ENCODE assay signal across 19 mouse cellular contexts in the genomic region with DNA sequence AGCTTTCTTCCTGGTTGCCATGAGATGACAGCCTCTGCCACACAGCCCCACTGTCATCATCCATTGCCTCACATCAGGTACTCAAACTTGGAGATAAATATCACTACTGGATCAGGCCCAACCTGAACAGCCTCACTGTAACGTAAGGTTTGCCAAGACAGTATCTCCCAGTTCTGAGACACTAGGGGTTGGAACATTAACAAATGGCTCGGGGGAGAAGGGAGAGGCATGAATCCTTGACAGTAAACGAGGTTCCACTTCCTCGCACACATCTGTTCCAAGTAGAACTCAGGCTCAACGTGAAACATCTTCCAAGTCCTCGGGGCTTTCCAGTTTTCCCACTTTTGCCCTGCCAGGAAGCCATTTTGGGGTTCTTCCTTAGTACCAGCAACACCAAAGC.
DNase-seq lines count a peak whose midpoint lies in the region; ATAC-seq lines count a peak whose summit lies in the region.
"Had no signal": no experiment of that assay in that cellular context is flagged by ENCODE, and none has a peak within 500 bp of the region (broad histone marks: within the 10 kb centered on the region; RNA-seq: fewer than 3 reads in every experiment).

No protein-coding gene starts in this region.

- peak; percentile 49 for DNase-seq in midbrain, embryonic 11.5 days (ENCODE audit: low spot score, missing footprints)
- DNase-seq in brain, adult 2 months (ENCODE audit: low read depth, low spot score): peak; percentile 23
- peak; percentile 100 for DNase-seq in gonadal fat pad, adult 2 months (ENCODE audit: low read depth)
- DNase-seq in heart, adult 18-20 months: no peak
- no peak for DNase-seq in layer of hippocampus, adult 9-10 months (ENCODE audit: low spot score)
- DNase-seq: adrenal gland, adult 2 months; adrenal gland, postnatal 10 days; adrenal gland, postnatal 25 days; cerebellum, adult 11-12 months; cerebellum, adult 2 months; cerebellum, adult 9-10 months; cerebellum, postnatal 25 days; forebrain, postnatal 0 days had no signal

- WGBS in midbrain, embryonic 11.5 days: 87% methylated on average over 6 of the region's 6 CpGs
- 88% methylated on average over 6 of the region's 6 CpGs for WGBS in midbrain, embryonic 15.5 days

- ATAC-seq in midbrain, embryonic 11.5 days (ENCODE audit: low FRiP score): no peak
- ATAC-seq in midbrain, embryonic 15.5 days (replicated peaks): no peak
- ATAC-seq in erythroid progenitor cell, adult 5-6 weeks (replicated peaks; ENCODE audit: low FRiP score, poor library complexity, severe bottlenecking): 0 out of 2 replicates have a peak, but pooled peaks have one; percentile 34
- ATAC-seq: forebrain, embryonic 13.5 days; forebrain, embryonic 15.5 days; forebrain, postnatal 0 days had no signal

- no peaks in the 10 kb centered on the region for H3K9me3 ChIP-seq in midbrain, embryonic 11.5 days (ENCODE audit: control insufficient read depth, low read length)
- no peaks in the 10 kb centered on the region for H3K9me3 ChIP-seq in midbrain, embryonic 15.5 days
- H3K9me3 ChIP-seq: embryonic facial prominence, embryonic 10.5 days; embryonic facial prominence, embryonic 12.5 days; forebrain, embryonic 13.5 days; forebrain, embryonic 15.5 days had no signal

- H3K4me3 ChIP-seq in midbrain, embryonic 11.5 days (ENCODE audit: low read depth, low read length): no peak overlapping the region
- no peak overlapping the region for H3K4me3 ChIP-seq in midbrain, embryonic 15.5 days
- H3K4me3 ChIP-seq: embryonic facial prominence, embryonic 10.5 days; embryonic facial prominence, embryonic 12.5 days; forebrain, embryonic 13.5 days; forebrain, embryonic 15.5 days had no signal

- no peak overlapping the region for H3K27ac ChIP-seq in midbrain, embryonic 11.5 days (ENCODE audit: low read depth, low read length)
- H3K27ac ChIP-seq in midbrain, embryonic 15.5 days: no peak overlapping the region
- H3K27ac ChIP-seq: embryonic facial prominence, embryonic 10.5 days; embryonic facial prominence, embryonic 12.5 days; forebrain, embryonic 13.5 days; forebrain, embryonic 15.5 days had no signal

- H3K27me3 ChIP-seq in midbrain, embryonic 11.5 days (ENCODE audit: control insufficient read depth, insufficient read depth, low read length): no peaks in the 10 kb centered on the region
- H3K27me3 ChIP-seq in midbrain, embryonic 15.5 days (replicated peaks): no peaks in the 10 kb centered on the region
- H3K27me3 ChIP-seq: embryonic facial prominence, embryonic 12.5 days; forebrain, embryonic 13.5 days; forebrain, embryonic 15.5 days had no signal

- no peak overlapping the region for H3K4me2 ChIP-seq in midbrain, embryonic 11.5 days
- no peak overlapping the region for H3K4me2 ChIP-seq in midbrain, embryonic 15.5 days
- H3K4me2 ChIP-seq: embryonic facial prominence, embryonic 12.5 days; forebrain, embryonic 13.5 days; forebrain, embryonic 15.5 days had no signal

- H3K9ac ChIP-seq in midbrain, embryonic 11.5 days (ENCODE audit: low read length): no peak overlapping the region
- H3K9ac ChIP-seq in midbrain, embryonic 15.5 days: no peak overlapping the region
- H3K9ac ChIP-seq: embryonic facial prominence, embryonic 12.5 days; forebrain, embryonic 13.5 days; forebrain, embryonic 15.5 days; forebrain, postnatal 0 days had no signal

- no peaks in the 10 kb centered on the region for H3K36me3 ChIP-seq in midbrain, embryonic 11.5 days (ENCODE audit: control insufficient read depth, insufficient read depth, low read length)
- H3K36me3 ChIP-seq in midbrain, embryonic 15.5 days (replicated peaks): no peaks in the 10 kb centered on the region
- H3K36me3 ChIP-seq: embryonic facial prominence, embryonic 10.5 days; embryonic facial prominence, embryonic 12.5 days; forebrain, embryonic 15.5 days had no signal

- no peaks in the 10 kb centered on the region for H3K4me1 ChIP-seq in midbrain, embryonic 11.5 days (ENCODE audit: control insufficient read depth, insufficient read depth, low read length)
- H3K4me1 ChIP-seq in midbrain, embryonic 15.5 days: no peaks in the 10 kb centered on the region
- H3K4me1 ChIP-seq: embryonic facial prominence, embryonic 10.5 days; embryonic facial prominence, embryonic 12.5 days; forebrain, embryonic 13.5 days; forebrain, embryonic 15.5 days had no signal

Comparison
In these comparisons a context has a peak if more than half of its experiments do, and no peak if none do; other contexts are left out.
1. DNase-seq: peak in midbrain, embryonic 11.5 days (single experiment), brain, adult 2 months (single experiment) and gonadal fat pad, adult 2 months (single experiment); none in heart, adult 18-20 months (0 of 2) and layer of hippocampus, adult 9-10 months (single experiment).